Mouse (Mus musculus) layer of hippocampus, adult 8-10 months (tissue): ENCODE measurements around the gene Magi2. TPM values are rescaled to one million over a fixed set of nuclear protein-coding genes. Genes with fewer than 3 reads are reported as not detected.

Experiments used
- DNase-seq, 2 experiments: peaks; one replicate each; pipeline ENCODE4 v3.0.0; 2022; ENCODE audit warnings: low spot score in 2 of 2
- total RNA-seq, 4 experiments: library from RNA; stranded (reverse); gene quantifications; 2 replicates each; pipeline ENCODE4 v1.2.4; 2022

Gene Magi2
- total RNA-seq, 4 experiments from 2014 or later: 105 to 137 (median 127) TPM

DNA sequence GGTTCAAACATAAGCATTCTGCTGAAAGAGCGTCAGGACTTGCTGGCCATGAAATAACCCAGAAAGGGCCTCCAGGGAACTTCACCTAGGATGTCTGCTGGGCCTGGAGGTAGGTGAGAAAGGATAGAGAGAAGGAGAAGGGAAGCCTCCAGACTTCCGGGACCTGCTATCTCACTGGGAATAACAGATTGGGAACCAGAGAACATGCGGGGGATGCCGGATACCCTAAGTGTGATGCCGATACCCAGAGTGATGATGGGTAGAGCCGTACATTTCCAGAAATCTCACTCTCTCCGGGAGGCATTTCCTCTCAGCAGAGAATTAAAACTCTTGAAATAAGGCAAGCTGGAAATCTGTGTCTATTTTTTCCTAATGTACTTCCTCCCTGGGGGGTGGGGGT is 1265.8 kb downstream of the Magi2 start:
- DNase-seq: peak; percentile 41 to 52

DNA sequence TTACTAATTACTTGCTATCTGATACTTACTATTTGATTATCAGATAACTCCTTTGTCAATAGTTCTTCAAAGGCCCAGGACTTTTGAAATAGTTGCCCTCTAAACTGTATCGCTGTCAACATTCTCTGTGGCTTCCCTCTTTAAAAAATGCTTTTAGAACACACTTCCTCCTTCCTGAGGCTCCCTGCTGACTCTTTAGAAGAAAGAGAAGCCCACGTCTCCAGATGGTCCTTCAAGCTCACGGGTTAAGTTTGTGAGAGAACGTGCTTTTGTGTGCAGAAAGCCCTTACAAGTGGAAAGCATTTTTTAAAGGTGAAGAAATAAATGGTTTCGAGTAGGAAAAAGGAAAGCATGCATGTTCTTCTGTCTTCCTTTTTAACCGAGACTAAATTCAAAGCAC is 1267.2 kb downstream of the Magi2 start:
- no peak for DNase-seq

DNA sequence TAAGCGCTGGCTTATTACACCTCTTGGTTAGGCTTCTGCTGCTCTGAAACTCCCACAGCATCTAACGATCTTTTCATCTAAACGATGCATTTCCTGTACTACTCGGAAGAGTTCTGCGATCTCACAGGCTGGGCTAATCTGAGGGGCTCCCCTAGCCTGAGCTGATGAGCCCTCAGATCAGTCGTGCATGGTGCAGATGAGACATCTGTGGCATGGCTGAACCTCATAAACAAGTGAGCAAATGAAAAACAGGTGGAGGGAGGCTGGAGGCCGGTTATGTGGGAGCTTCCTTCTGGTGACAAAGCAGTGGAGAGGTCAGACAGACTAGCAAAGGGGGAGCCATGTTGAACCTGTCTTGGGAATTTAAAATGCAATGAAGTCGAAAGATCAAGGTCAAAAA is 1270.1 kb downstream of the Magi2 start:
- DNase-seq: no peak

DNA sequence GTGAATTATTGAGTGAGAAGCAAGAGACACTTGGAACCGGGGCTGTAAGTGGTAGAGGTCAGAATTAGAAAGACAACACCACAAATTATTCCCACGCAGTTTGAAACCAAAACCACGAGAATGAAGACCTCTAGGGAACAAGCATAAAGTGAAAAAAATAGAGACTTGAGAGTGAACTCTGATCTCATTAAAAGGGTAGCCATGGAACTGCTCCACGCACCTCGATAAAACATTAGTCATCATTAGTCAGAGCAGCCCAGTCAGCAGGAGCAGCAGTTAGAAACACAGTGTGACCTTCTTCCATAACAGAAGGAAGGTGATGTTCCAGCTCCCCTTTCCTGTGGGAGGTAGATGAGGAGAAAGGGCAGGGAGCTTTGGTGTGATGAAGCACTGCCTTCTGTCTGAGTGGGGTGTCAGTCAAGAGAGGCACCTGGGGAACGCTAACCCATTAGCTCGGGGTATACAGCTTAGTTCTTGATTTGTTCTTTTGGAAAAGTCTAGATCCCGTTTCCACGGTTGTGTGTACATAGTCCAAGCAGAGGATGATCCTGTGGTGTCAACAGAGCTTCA is 1272.3 kb downstream of the Magi2 start:
- no peak for DNase-seq

DNA sequence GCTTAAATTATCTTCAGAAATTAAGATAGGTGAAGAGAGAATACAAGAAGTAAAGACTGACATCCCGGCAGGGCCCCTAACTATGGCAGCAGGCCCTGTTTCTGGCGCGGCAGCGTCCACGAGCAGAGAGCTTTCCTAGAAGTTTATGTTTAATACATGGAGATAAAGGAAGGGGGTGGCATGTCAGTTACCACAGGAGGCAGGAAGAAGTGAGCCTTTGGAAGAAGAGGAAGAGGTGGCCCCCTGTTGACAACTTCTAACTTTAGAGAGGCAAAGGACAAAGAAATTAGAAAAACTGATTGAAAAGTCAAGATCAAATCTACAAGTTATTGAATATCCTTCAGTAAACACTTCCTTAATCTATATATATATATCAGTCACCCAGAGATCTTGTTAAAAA is 1281.8 kb downstream of the Magi2 start:
- DNase-seq: no peak

DNA sequence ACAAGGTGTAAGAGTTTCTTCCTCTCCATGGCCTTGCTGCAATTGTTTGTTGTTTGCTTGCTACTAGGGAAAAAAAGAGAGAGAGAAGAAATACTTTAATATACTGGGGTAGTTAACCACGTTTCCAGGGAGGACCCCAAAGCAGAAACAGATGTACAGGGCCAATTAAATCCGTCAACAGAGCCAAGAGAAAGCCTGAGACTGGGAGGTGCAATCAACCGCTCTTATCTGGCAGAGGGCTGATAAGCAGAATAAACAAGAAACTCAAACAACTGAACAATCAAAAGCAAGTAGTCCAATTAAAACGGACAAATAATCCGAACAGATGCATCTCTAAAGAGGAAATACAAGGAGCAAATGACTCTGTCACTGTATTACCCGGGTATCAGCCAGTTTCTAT is 1282.8 kb downstream of the Magi2 start:
- DNase-seq: no peak

DNA sequence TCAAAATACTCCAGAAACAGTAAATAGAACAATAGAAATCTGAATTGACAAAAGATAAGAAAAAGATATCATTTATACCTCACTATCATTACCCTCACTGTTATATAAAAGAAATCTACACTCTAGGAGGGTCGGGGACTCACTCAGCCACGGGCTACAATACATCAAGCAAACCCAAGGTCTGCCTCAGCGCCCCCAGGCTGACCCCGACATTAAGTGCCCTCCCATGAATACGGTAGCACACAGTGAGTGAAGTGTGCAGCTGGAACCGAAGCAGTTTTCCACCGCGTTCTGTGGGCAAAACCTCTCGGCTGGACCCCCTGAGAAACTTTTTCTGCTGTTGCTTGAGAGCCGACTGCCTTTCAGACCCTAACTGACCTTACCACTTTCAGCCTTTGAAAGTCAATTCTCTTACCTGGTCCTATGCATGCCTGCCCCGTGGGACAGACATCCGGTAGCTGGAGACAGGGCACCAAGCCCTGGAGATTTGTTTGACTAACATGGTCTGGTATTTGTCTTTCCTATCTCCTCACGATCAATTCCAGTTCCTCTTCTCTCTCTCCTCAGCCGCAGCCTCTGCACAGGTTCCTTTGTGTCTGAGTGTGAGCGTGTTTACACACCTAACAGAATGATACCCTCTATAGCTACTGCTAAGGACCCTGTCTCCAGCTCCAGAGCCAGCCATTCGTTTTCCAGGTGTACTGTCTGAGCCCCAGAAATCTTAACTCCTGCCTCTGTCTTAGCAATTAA is 1285.7 kb downstream of the Magi2 start:
- no peak for DNase-seq

DNA sequence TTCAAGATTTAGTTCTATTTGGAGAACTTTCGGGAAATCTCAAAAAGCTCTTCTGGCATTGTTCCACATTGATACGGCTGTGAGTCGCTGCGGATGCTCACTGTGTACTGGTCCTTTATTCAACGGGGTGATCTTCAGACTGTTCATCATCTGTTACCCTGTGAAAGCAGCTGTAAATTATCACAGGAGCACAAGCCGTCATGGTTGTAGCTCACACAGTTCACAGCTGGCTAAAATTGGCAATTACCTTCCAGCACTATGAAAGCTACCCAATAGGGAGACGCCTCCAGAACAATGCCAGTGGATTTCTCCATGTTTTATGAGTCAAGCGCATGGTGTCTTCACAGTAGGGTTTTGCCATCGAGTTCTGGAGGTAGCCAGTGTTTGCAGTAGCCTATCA is 1294.8 kb downstream of the Magi2 start:
- no peak for DNase-seq

DNA sequence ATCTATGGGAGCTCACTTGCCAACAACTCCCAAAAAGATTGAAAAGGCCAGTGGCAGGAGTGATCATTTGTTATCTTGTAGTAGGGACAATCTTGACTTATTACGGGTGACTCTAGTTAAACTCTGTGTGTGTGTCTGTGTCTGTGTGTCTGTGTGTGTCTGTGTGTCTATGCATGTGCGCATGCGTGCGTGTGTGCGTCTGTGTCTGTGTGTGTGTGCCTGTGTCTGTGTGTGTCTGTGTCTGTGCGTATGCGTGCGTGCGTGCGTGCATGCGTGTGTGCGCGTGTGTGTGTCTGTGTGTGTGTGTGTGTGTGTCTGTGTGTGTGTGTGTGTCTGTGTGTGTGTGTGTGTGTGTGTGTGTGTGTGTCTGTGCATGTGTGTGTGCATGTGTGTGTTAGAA is 1295.2 kb downstream of the Magi2 start:
- DNase-seq: no peak

DNA sequence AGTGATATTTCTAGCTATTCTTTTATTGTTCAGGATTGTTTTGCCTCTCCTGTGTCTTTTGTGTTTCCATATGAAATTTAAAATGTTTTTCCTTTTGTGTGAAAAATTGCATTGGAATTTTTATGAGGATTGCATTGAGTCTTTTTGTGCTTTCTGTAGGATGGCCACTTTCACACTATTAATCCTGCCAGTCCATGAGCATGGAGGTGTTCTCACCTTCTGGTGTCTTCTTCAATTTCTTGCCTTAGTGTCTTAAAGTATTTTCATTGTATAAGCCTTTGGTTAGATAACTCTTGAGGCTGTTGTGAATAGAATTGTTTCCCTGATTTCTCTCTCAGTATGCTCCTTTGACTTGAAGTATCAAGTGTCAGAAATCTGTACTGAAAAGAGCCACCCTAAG is 1296.9 kb downstream of the Magi2 start:
- no peak for DNase-seq

DNA sequence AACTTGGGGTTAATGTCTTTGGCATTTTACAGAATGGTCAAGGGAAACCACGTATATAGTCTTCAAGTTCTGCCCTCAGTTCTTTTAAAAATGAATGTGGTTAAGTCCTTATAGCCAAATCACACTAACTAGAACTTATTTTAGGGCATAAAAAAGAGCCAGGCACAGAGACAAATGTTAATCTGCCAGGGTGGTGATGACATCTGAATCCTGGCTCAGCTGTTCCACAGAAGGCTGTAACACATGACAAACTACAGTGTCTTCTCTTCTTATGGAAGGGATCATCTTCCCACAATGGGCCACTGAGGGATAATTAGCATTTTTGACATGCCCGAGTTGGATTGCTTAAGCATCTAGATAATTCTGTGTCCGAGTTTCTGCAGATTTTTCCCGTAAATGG is 1299.8 kb downstream of the Magi2 start:
- DNase-seq: peak; percentile 23 to 35

DNA sequence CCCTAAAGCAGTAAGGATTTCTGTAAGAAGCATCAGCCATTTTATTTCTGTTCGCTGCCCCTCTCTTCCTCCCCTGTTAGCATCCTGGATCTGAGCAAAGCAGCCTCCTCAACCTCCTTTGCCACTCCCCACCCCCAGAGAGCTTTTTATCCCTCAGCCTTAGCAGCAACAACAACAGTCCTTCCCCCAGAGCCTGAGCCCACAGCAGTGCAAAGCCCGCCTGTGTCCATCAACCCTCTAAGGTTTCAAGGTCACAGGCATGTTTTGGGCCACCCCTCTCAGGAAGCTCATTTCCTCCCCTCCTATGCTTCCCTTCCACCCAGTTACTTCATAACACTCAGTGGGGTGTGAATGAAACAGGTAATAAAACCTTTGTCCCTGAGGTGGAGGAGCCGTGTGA is 1309.7 kb downstream of the Magi2 start:
- DNase-seq: no peak

DNA sequence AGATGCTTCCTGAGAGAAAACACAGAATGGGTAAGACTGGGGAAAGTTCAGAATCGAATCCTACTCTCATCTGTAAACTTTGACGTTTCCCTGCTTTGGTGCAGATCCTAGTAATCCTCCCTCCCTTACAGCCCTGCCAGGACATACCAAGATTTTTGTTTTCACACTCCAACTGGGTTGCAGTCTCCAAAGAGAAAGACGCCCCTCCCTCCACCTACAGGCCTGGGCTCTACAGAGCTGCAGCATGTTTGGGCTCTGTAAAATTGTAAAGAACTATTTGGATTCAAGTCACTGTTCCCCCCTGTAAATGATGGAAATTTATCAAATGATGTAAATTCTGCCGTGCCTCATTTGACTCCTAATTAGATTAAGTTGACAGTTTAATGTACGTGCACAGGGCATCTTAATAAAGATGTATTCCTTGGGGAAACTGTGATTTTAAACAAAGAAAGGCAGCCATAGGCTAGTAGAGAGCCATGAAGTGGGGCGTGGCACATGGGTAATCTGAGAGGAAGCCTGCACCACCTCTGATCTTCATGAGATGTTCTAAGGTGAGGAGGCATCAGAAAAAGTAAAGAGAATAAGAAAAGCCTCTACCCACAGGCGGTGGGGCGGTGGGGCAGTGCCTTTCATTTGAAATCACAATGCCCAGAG is 1310.7 kb downstream of the Magi2 start:
- DNase-seq: no peak

DNA sequence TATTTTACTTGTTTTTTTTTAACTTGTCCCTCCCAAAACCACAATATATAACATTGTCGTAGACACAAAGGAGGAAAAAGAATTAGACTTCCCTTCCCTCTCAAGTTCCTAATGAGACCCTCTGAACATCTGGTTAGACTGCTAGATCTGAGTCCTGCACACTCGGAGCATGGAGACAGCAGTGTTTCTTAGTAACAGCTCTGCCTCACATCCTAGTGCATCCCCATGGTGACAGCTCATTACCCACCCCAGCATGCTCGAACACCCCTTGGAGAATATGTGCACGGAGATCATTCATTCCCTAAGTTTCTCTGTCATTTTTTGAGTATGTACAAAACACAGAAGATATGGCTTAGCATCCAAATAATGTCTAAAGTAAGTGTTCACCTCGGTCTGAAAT is 1317.5 kb downstream of the Magi2 start:
- DNase-seq: no peak

DNA sequence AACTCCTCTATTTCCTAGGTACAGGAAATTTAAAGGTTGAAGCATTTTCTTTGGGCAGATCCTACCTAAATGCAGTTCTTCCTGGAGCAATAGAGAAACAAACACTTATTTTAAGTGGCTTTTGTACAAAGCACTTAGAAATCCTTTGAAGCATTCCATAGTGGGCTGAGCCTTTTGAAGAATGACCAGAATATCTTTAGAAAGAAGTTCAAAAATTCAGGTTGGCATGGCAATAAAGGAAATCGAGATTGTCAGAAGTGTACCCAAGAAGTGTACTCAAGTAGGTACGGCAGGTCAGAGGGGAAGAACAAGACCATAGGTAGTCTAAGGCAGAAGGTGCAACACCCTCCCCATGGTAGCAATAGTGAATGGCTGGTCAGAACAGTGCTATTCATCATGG is 1332.5 kb downstream of the Magi2 start:
- DNase-seq: no peak

DNA sequence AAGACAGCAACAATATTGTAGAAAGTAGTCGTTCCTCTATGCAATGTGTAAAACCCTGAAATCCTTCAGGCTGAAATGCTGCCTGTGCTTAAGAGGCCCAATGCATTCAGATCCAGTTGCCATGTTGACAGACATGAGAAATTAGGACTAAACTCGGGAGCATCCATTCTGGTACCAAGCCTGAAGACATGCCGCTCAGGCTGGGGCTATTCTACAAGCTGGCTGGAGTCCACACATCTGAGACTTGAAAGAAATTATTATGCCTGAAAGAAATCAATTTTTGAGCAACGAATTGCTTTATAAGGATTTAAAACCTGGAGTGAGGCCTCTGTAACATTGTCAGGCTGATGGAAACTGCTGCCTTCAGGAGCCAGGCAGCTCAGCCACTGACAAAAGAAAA is 1333.0 kb downstream of the Magi2 start:
- DNase-seq: no peak

DNA sequence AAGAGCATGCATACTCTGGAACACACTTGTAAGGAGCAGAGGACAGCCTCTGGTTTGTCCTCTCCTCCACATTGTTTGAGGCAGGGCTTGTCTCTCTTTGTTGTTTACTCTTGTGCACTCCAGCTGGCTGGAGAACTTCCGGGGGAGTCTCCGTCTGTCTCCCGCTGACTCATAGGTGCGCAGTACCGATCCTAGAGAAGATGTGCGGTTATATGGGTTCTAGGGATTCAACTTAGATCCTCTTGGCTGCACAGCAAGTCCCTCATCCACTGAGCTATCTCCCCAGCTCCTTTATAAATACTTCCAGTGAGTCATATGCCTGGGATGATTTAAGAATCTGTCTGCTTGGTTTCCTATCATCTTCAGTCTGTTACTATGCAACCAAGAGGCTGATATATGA is 1341.6 kb downstream of the Magi2 start:
- DNase-seq: peak; percentile 76 to 80

DNA sequence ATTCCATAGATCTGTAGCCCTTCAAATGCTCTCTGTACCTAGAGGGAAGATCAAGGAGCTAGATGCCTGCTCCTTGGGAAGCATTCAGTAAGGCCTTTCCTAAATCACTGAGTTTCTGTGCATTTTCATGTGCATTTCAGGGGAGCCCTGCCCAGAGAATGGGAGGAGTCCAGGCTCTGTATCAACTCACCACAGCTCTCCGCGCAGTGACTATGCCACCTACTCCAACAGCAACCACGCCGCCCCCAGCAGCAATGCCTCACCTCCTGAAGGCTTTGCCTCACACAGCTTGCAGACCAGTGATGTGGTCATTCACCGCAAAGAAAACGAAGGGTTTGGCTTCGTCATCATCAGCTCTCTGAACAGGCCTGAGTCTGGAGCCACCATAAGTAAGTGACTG is 1342.1 kb downstream of the Magi2 start:
- DNase-seq: peak in 1 of 2 experiments; percentile 21

DNA sequence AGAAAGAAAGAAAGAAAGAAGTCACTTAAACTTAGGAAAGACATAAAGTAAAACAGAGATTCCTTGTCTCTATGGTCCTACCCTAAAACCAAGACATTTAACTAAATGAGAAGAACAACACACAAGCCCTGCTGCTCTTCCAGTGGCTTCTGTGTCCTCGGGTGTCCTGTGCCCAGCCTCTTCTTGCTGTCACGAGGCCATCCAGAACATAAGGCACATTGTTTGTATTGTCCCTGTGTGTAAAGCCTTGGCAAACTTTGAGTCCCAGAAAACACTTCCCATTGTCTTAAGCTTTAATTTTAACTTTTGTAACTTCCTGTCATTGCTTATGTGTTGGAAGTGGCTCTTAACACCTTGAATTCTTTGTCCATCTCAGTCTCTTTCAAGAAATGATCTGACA is 1348.0 kb downstream of the Magi2 start:
- no peak for DNase-seq

DNA sequence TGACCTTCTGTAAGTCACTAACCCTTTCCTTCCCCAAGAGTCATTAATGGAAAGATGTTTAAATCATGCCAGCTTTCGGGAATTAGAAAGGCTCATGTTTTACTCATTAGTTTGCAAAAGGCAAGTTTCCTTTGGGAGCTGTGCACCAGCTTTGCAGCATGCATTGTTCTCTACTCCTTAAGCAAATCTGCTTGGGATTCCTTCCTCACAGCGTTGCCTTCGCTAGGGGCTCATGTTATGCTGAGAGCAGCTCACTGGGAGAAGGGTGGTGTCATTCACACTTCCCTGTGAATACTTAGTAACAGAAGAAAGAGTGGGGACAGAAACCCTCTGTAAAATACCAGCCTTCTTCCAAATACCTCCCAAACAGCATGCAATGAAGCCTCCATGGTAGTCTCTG is 1349.0 kb downstream of the Magi2 start:
- no peak for DNase-seq

DNA sequence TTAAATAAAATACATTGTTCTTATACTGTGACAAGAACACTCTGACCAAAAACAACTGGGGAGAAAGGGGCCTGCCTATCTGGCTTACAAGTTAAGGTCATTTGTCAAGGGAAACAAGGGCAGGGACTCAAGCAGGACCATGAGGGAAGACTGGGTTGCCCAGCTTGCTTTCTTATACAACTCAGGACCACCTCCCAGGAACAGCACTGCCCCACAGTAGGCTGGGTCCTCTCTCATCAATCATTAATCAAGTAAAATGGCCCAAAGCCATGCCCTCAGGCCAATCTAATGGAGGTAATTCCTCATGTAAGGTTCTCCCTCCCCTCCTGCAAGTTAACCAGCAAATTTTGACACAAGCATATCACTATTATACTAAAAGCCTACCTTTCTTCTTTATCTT is 1349.4 kb downstream of the Magi2 start:
- DNase-seq: no peak

DNA sequence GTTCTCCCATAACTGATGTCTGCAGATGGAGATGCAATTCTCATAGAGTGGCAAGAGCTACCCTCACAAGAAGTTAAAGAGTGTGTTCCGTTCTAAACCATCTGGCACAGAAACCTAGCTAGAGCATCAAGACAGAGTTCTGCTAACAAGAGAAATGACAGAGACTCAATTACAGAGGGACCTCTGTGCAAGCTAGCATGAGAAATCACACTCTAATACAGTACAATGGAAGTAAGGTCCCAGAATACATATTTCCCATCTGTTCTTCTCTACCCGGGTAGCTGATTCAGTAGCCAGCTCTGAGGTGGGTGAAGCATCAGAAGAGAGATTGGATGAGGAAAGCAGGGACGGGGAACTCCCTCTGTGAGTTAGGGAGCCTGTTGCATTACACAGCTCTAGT is 1351.8 kb downstream of the Magi2 start:
- peak; percentile 36 to 46 for DNase-seq

DNA sequence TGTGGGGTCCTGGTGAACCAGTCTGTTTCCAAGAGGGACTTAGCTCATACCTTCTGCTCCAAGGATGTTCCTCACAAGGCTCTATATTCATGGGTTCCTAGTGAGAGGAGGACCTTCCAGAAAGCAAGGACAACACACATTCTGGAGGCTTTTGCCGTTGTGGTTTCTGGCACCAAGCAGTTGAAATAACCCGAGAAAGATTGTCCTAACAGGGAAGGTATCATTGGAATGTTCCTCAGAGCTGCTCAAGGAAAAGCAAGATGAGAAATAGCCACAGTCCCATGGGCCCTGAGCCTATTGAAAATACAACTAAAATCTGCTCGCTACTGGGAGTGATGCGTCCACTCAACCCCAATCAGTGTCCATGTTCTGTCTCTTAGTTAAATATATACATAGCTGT is 1353.8 kb downstream of the Magi2 start:
- no peak for DNase-seq
